Mouse (Mus musculus): ENCODE data around the gene Ssbp2.

DNA sequence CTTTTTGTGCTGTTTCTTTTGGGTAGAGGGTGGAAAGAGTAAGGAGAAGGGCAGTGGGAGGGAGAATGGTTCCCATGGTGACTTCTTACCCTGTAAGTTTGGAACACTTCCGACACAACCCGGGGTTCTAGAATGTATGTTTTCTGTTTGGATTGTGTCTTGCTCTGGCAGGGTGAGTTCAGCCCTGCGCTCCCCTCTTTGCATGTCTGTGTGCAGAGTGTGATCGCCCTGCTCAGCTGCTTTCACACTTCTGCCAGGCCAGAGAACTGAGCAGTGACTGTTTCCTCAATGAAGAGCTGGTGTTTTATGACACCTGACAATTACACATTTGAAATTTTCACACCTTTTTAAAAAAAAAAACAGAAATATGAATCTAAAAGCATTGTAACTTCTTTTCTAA, 150.5 kb downstream of the Ssbp2 start:
- TF ChIP-seq POLR2A (IDR thresholded peaks at IDR 0.05; ENCODE audit: control insufficient read depth, low read depth, low read length): peak; percentile 21; the same call in 1 of the 2 replicates
- TF ChIP-seq CTCF (IDR thresholded peaks at IDR 0.05; ENCODE audit: control insufficient read depth, insufficient read depth, insufficient replicate concordance, low read depth, low read length): no peak

Measured in testis, adult 2 months (tissue).